Mouse (Mus musculus) C2C12 (cell line): ENCODE data around the gene Fbxw11.

ENCODE experiments used
- CEBPB ChIP-seq: IDR thresholded peaks from one replicate; pipeline ENCODE4 v1.6.1; 2011; ENCODE audit warnings: low read depth, mild to moderate bottlenecking, control low read depth, moderate library complexity
- CTCF ChIP-seq: IDR thresholded peaks from one replicate; pipeline ENCODE4 v1.5.1; 2011; ENCODE audit not compliant: control insufficient read depth, insufficient read depth, insufficient read length
- MYOG ChIP-seq: IDR thresholded peaks from one replicate; pipeline ENCODE4 v1.6.1; 2011; ENCODE audit not compliant: control insufficient read depth, insufficient read length; ENCODE audit errors: extremely low read depth
- USF1 ChIP-seq: IDR thresholded peaks from one replicate; pipeline ENCODE4 v1.6.1; 2011; ENCODE audit warnings: low read depth, mild to moderate bottlenecking, control low read depth, moderate library complexity

DNA sequence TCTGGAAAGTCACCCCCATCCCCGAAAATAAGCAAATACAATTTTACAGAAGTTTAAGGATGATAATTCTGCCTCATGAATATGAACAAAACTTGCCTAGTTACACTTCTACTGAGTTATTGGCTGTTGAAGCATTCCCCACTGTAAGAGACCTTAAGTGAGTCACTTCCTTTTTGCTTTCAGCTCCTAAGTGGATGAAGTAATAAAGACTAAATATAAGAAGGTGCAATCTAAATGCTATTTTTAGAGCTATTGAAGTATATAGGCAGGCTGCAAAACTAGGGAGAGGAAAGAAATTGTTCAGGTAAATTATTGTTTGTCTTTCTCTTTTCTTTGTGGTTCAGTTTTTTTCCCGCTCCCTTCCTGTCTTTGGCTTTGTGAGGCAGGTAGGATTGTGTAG is 4.7 kb downstream of the Fbxw11 start:
- TF ChIP-seq CTCF (no peak), MYOG (no peak), CEBPB (no peak), USF1 (no peak)
